12 mouse cellular contexts compared by ENCODE assay signal in the genomic region with DNA sequence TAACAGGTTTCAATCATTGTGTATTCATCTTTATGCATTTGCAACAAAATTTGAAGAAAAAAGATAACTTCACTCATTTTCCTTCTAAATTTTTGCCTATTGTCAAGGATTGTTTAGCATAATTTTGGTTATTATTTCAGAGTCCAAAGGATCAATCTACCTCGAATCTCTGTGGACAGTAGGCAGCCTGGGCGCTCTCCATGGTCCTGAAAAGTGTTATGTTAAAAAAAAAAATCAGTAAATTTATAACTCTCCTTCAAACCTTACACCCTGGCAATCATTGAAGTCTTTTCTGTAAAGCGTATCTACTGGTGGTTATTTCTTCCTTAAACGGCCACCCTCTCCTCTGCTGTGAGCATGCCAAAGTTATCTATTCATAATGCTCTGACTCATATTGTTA. TPM values are rescaled to one million over a fixed set of nuclear protein-coding genes. Genes with fewer than 3 reads are reported as not detected.
DNase-seq lines count a peak whose midpoint lies in the region; ATAC-seq and TF ChIP-seq lines count a peak whose summit lies in the region.
"Had no signal": no experiment of that assay in that cellular context is flagged by ENCODE, and none has a peak within 500 bp of the region (broad histone marks: within the 10 kb centered on the region; RNA-seq: fewer than 3 reads in every experiment).

No protein-coding gene starts in this region.

- no peaks in the 10 kb centered on the region for H3K27me3 ChIP-seq in kidney, embryonic 16.5 days (ENCODE audit: insufficient read depth, low read length)
- H3K27me3 ChIP-seq in MEL (ENCODE audit: control insufficient read depth in 1 of 2, insufficient read depth in 2 of 2, low read length in 2 of 2): no peaks in the 10 kb centered on the region
- H3K27me3 ChIP-seq: liver, embryonic 13.5 days had no signal

- H3K4me3 ChIP-seq in kidney, embryonic 16.5 days (ENCODE audit: low read length): no peak overlapping the region
- no peak overlapping the region for H3K4me3 ChIP-seq in MEL (ENCODE audit: control insufficient read depth in 1 of 2, insufficient read depth in 1 of 2, low read depth in 2 of 2, low read length in 2 of 2)
- H3K4me3 ChIP-seq: liver, embryonic 13.5 days had no signal

- 37% methylated on average over 4 of the region's 4 CpGs for WGBS in kidney, embryonic 16.5 days

- no peak overlapping the region for H3K27ac ChIP-seq in kidney, embryonic 16.5 days (ENCODE audit: low read length)
- H3K27ac ChIP-seq in MEL (ENCODE audit: control insufficient read depth, low read depth, low read length): no peak overlapping the region
- H3K27ac ChIP-seq: liver, embryonic 13.5 days had no signal

- H3K36me3 ChIP-seq in kidney, embryonic 16.5 days (ENCODE audit: insufficient read depth, low read length): no peaks in the 10 kb centered on the region
- H3K36me3 ChIP-seq in MEL (ENCODE audit: control insufficient read depth in 1 of 2, insufficient read depth in 2 of 2, low read length in 2 of 2): no peaks in the 10 kb centered on the region
- H3K36me3 ChIP-seq: liver, embryonic 13.5 days had no signal

- no peaks in the 10 kb centered on the region for H3K79me2 ChIP-seq in MEL (ENCODE audit: control insufficient read depth, insufficient read depth, low read length, poor library complexity)

- TF ChIP-seq POLR2A in MEL (IDR thresholded peaks at IDR 0.05; ENCODE audit: control insufficient read depth in 1 of 2, insufficient read depth in 1 of 2, low read depth in 1 of 2, low read length in 2 of 2, poor library complexity in 1 of 2): no peak

- no peak for TF ChIP-seq RAD21 in MEL (IDR thresholded peaks at IDR 0.05; ENCODE audit: low read depth, low read length)

- no peak for TF ChIP-seq EP300 in MEL (IDR thresholded peaks at IDR 0.05; ENCODE audit: low read depth in 1 of 2, low read length in 2 of 2)

- H3K4me1 ChIP-seq in kidney, embryonic 16.5 days (ENCODE audit: insufficient read depth, low read length): no peaks in the 10 kb centered on the region
- no peaks in the 10 kb centered on the region for H3K4me1 ChIP-seq in MEL (ENCODE audit: control insufficient read depth in 1 of 2, insufficient read depth in 2 of 2, low read length in 2 of 2)
- H3K4me1 ChIP-seq: liver, embryonic 13.5 days had no signal

- no peak for ATAC-seq in kidney, embryonic 16.5 days (ENCODE audit: low FRiP score, low TSS enrichment)
- ATAC-seq in frontal cortex, adult (ENCODE audit: low TSS enrichment): no peak
- ATAC-seq: hindbrain, embryonic 16.5 days had no signal

- TF ChIP-seq CTCF in MEL (IDR thresholded peaks at IDR 0.05 in 2 of 3, conservative IDR thresholded peaks at IDR 0.05 in 1 of 3; ENCODE audit: control insufficient read depth in 1 of 3, insufficient read depth in 1 of 3, low read depth in 2 of 3, low read length in 3 of 3, poor library complexity in 1 of 3, severe bottlenecking in 1 of 3): no peak

- H3K9me3 ChIP-seq in kidney, embryonic 16.5 days (ENCODE audit: low read length): no peaks in the 10 kb centered on the region
- no peaks in the 10 kb centered on the region for H3K9me3 ChIP-seq in MEL (replicated peaks; ENCODE audit: insufficient read depth, low read length)
- H3K9me3 ChIP-seq: liver, embryonic 13.5 days had no signal

- no peak overlapping the region for H3K4me2 ChIP-seq in kidney, embryonic 16.5 days (replicated peaks; ENCODE audit: low read depth, low read length)
- H3K4me2 ChIP-seq: liver, embryonic 13.5 days had no signal

- DNase-seq in kidney, adult 9 months: peak; percentile 23
- peak; percentile 46 for DNase-seq in MEL (ENCODE audit: low read depth, low spot score)
- DNase-seq in c-Kit-positive CD71-positive TER-119-positive erythroid progenitor cells, embryonic 14.5 days (ENCODE audit: low spot score): peak; percentile 0
- peak; percentile 14 for DNase-seq in lung, postnatal 10 days
- no peak for DNase-seq in left cerebral cortex, adult 18-20 months (ENCODE audit: low spot score in 2 of 2)
- no peak for DNase-seq in spleen, adult 12 weeks (ENCODE audit: low spot score)
- DNase-seq: cerebellum, postnatal 36 days; liver, embryonic 13.5 days had no signal

- H3K9ac ChIP-seq in kidney, embryonic 16.5 days (replicated peaks; ENCODE audit: low read length): no peak overlapping the region
- no peak overlapping the region for H3K9ac ChIP-seq in MEL (ENCODE audit: control insufficient read depth, low read depth, low read length, poor library complexity, severe bottlenecking)
- H3K9ac ChIP-seq: liver, embryonic 13.5 days had no signal

TF ChIP-seq in MEL, 35 proteins besides CTCF, POLR2A, EP300 and RAD21:
- TF ChIP-seq ETS1 (IDR thresholded peaks at IDR 0.05; ENCODE audit: low read depth, low read length): no peak
- TF ChIP-seq ZNF384 (IDR thresholded peaks at IDR 0.05; ENCODE audit: low read depth, low read length): peak; percentile 79

RNA-seq across cellular contexts. Expression of a gene that starts 26.2 kb away (rescaled TPM):
- 0.07 and 0.08 TPM in 2 replicates for polyA plus RNA-seq in kidney, embryonic 16.5 days (2015; fragmentation: Nextera tagmentation; extraction: Ambion mirVana)
- not detected in 2 replicates for total RNA-seq in MEL (2012; rRNA removed)
- polyA plus RNA-seq in MEL (2012; ENCODE audit: insufficient read depth in 1 of 2, insufficient read length in 2 of 2, low read depth in 1 of 2, low replicate concordance in 2 of 2, missing spikeins in 1 of 2): not detected
- total RNA-seq in left cerebral cortex, adult 18-20 months (2021): 100 to 1,000 TPM; 193 to 222 TPM
- total RNA-seq: monocyte, adult 5-6 weeks had no signal
- polyA plus RNA-seq: liver, embryonic 13.5 days had no signal

Comparison
In these comparisons a context has a peak if more than half of its experiments do, and no peak if none do; other contexts are left out.
1. DNase-seq: peak in kidney, adult 9 months (single experiment), MEL (single experiment), c-Kit-positive CD71-positive TER-119-positive erythroid progenitor cells, embryonic 14.5 days (single experiment) and lung, postnatal 10 days (single experiment); none in left cerebral cortex, adult 18-20 months (0 of 2) and spleen, adult 12 weeks (single experiment).
2. RNA of a gene that starts 26.2 kb away (total RNA-seq): 193 to 222 TPM in left cerebral cortex, adult 18-20 months; not detected in MEL; every median in the first group is over 100 times any median in the second.